Mouse (Mus musculus) thymus, postnatal 4 days (tissue): Measurements from ENCODE around the gene Wnt7b.

ENCODE experiments used
- DNase-seq: peaks from one replicate; pipeline ENCODE4 v3.0.0; 2021

Wnt7b gene

GRCm38 (mm10) chr15:85568402-85568801 lies 13.9 kb downstream of the Wnt7b start:
- no peak for DNase-seq

- DNase-seq: no peak
Measured at GRCm38 (mm10) chr15:85564966-85565365, 17.3 kb downstream of the Wnt7b start.

- no peak for DNase-seq
Measured at GRCm38 (mm10) chr15:85564034-85564769, 18.1 kb downstream of the Wnt7b start.

- DNase-seq: no peak
Measured at GRCm38 (mm10) chr15:85561953-85562352, 20.3 kb downstream of the Wnt7b start.

GRCm38 (mm10) chr15:85560830-85561229 lies 21.4 kb downstream of the Wnt7b start:
- DNase-seq: no peak

GRCm38 (mm10) chr15:85558840-85559540 lies 23.3 kb downstream of the Wnt7b start:
- DNase-seq: no peak

- DNase-seq: no peak
Measured at GRCm38 (mm10) chr15:85555799-85556198, 26.5 kb downstream of the Wnt7b start.

GRCm38 (mm10) chr15:85553421-85553820 lies 28.9 kb downstream of the Wnt7b start:
- no peak for DNase-seq

GRCm38 (mm10) chr15:85546500-85546899 lies 35.8 kb downstream of the Wnt7b start:
- DNase-seq: no peak

- DNase-seq: no peak
Measured at GRCm38 (mm10) chr15:85545369-85545768, 36.9 kb downstream of the Wnt7b start.

- DNase-seq: no peak
Measured at GRCm38 (mm10) chr15:85538170-85538569, 44.1 kb downstream of the Wnt7b start.

GRCm38 (mm10) chr15:85537151-85537550 lies 45.1 kb downstream of the Wnt7b start:
- no peak for DNase-seq

- DNase-seq: no peak
Measured at GRCm38 (mm10) chr15:85534646-85535045, 47.6 kb downstream of the Wnt7b start.

- no peak for DNase-seq
Measured at GRCm38 (mm10) chr15:85534215-85534614, 48.1 kb downstream of the Wnt7b start.

- DNase-seq: no peak
Measured at GRCm38 (mm10) chr15:85532063-85532462, 50.2 kb downstream of the Wnt7b start.

- DNase-seq: no peak
Measured at GRCm38 (mm10) chr15:85529911-85530310, 52.4 kb downstream of the Wnt7b start.

- no peak for DNase-seq
Measured at GRCm38 (mm10) chr15:85524404-85524950, 57.8 kb downstream of the Wnt7b start.

- DNase-seq: peak; percentile 43
Measured at GRCm38 (mm10) chr15:85523173-85523991, 58.9 kb downstream of the Wnt7b start.

GRCm38 (mm10) chr15:85519438-85519837 lies 62.8 kb downstream of the Wnt7b start:
- DNase-seq: no peak

- DNase-seq: no peak
Measured at GRCm38 (mm10) chr15:85507370-85508014, 74.8 kb downstream of the Wnt7b start.

GRCm38 (mm10) chr15:85506680-85507079 lies 75.6 kb downstream of the Wnt7b start:
- no peak for DNase-seq

GRCm38 (mm10) chr15:85505118-85505925 lies 77.0 kb downstream of the Wnt7b start:
- DNase-seq: no peak
